Mouse (Mus musculus): ENCODE results near the gene Ppm1e. TPM values are rescaled to one million over a fixed set of nuclear protein-coding genes. Genes with fewer than 3 reads are reported as not detected.

The Ppm1e gene
- polyA plus RNA-seq, 1 experiment = 0.30 TPM

DNA sequence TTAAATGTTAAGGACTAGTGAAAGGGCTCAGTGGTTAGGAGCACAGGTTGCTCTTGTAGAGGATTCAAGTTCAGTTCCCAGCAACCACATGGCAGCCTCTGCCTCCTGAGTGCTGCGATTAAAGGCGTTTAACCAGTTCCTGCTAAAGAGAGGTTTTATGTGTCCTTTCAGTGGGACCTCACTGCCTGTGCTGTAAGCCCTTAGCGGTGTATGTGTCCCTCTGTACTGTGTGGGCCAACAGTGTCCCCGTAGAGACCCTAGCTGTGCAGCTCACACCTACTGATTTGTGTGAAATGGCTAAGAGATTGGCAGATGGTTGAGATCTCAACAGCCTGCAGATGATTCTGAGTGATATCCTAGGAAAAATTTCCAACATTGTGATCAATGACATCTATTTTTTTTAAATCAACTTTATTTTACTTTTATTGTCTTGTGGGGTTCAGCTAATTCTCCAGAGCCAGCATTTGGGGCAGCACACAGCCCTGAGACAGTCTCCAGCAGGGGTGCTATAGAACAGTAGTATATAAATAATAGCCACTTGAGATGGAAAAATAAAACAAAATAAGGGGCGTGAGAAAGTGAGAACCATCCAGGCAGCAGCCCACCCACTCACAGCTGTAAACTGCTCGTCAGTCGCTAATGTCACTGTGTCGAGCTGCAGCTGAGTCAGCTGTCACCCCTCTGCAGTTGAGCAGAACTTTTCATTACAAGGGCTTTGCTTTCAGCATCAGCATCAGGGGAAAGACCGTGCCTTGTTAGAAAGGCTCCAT lies 111.9 kb downstream of the Ppm1e start:
- no peaks in the 10 kb centered on the region for H3K9me3 ChIP-seq (ENCODE audit: control insufficient read depth, low read length)
- no peaks in the 10 kb centered on the region for H3K27me3 ChIP-seq (ENCODE audit: control insufficient read depth)
- H3K4me3 ChIP-seq (replicated peaks) = no peak overlapping the region
- H3K36me3 ChIP-seq (ENCODE audit: control insufficient read depth) = peaks cover 3% of the 10 kb centered on the region; the same call in 1 of the 2 replicates
- no peaks in the 10 kb centered on the region for H3K4me1 ChIP-seq (ENCODE audit: control insufficient read depth)
- TF ChIP-seq GATA1 (IDR thresholded peaks at IDR 0.05; ENCODE audit: low read length) (no peak), TAL1 (IDR thresholded peaks at IDR 0.05; ENCODE audit: low read length) (no peak)

DNA sequence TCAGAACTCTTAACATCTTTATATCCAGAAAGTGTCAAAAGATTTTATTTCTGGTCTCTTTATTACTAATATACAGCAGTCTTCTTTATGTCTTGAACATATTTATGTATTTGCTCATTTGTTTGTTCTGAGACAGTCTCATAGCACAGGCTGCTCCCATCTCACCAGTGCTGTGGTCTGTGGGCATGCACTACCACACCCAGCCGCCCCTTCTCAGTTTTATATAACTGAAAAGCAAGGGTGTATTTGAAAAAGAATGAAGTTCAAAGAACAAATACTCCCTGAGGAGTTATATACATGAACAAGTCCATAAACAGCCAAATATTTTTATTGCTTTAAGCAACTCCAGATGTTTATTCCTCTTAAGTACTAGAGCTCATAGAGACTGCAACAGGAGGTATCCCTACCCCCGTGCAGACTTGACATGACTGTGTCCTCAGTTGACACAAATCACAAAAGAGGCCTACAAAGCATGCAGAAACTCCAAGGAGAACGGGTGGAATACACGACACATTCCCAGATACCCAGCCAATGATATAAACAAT lies 112.6 kb downstream of the Ppm1e start:
- Histone ChIP-seq H3K36me3 (ENCODE audit: control insufficient read depth) (peaks cover 5% of the 10 kb centered on the region), H3K4me3 (replicated peaks) (no peak overlapping the region), H3K27me3 (ENCODE audit: control insufficient read depth) (no peaks in the 10 kb centered on the region), H3K4me1 (ENCODE audit: control insufficient read depth) (no peaks in the 10 kb centered on the region), H3K9me3 (ENCODE audit: control insufficient read depth, low read length) (no peaks in the 10 kb centered on the region)
- TF ChIP-seq TAL1 (IDR thresholded peaks at IDR 0.05; ENCODE audit: low read length) = no peak
- TF ChIP-seq GATA1 (IDR thresholded peaks at IDR 0.05; ENCODE audit: low read length) = no peak

DNA sequence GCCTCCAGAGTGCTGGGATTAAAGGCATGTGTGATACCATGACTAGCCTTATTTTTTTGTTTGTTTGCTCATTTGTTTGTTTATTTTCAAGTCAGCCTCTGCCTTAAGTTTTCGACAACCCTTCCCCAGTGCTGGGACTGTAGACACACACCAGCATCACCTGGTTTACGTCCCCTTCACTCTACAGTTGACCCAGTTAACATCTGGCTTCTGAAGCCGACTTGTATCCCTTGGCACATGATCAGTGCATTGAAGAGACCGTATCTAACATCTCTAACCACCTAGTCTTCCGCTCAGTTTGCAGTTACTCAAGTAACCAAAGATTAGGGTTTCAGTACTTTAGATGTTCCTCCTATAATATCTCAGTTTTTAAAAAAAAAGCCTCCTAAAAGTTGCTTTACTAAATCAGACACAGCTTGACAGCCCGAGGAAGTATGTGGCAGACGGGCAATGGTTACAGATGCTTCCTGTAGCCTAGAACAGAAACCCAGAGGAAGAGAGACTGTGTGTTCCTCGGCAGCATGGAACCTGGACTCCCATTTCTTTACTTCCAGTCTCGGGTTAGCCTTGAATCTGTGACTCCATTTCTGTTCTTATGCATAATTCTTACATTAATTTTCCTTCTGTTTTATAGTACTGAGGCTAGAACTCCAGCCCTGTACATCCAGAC lies 113.5 kb downstream of the Ppm1e start:
- Histone ChIP-seq H3K27me3 (ENCODE audit: control insufficient read depth) (no peaks in the 10 kb centered on the region), H3K36me3 (ENCODE audit: control insufficient read depth) (peaks cover 14% of the 10 kb centered on the region), H3K4me3 (replicated peaks) (no peak overlapping the region), H3K4me1 (ENCODE audit: control insufficient read depth) (no peaks in the 10 kb centered on the region), H3K9me3 (ENCODE audit: control insufficient read depth, low read length) (no peaks in the 10 kb centered on the region)
- TF ChIP-seq GATA1 (IDR thresholded peaks at IDR 0.05; ENCODE audit: low read length) (no peak), TAL1 (IDR thresholded peaks at IDR 0.05; ENCODE audit: low read length) (no peak)

DNA sequence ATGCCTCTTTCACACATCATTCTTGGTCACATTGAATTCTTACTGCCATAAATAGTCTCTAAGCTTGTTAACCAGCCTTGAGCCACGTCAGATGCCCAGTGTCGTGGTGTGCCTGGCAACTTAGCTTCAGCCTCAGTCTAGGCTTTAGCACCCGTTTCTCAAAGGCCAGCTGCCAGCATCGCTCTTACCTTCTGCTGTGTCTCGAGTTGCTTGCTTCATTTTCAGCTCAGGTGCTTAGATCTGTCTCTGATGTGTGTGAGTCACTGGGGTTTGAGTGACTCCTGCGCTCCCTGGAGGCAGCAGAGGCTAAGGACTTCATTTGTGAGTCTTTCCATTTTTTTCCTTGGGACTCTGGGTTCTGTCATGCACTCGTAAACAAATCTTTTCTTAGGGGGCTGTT lies 117.6 kb downstream of the Ppm1e start:
- Histone ChIP-seq H3K9me3 (ENCODE audit: control insufficient read depth, low read length) (no peaks in the 10 kb centered on the region), H3K4me3 (replicated peaks) (no peak overlapping the region), H3K27me3 (ENCODE audit: control insufficient read depth) (no peaks in the 10 kb centered on the region), H3K36me3 (ENCODE audit: control insufficient read depth) (peaks cover 31% of the 10 kb centered on the region), H3K4me1 (ENCODE audit: control insufficient read depth) (no peaks in the 10 kb centered on the region)
- no peak for TF ChIP-seq TAL1 (IDR thresholded peaks at IDR 0.05; ENCODE audit: low read length)
- no peak for TF ChIP-seq GATA1 (IDR thresholded peaks at IDR 0.05; ENCODE audit: low read length)

DNA sequence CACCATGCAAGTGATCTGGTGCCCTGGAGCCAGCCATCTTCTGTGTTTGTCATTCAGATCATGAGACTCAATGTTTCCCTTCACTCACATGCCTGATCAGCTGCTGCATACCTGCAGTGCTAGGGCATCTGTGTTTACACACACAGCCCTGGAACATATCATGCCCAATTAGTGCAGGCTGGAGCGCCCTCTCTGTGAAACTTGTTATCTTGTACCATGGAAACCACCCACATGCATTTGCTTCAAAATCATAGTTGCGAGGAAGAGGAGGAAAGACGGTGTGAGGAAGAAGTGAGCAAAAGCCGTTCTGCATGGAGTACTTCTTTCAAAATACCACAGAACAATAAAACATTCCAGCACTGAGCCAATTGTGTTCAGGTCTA lies 118.0 kb downstream of the Ppm1e start:
- no peaks in the 10 kb centered on the region for H3K4me1 ChIP-seq (ENCODE audit: control insufficient read depth)
- H3K36me3 ChIP-seq (ENCODE audit: control insufficient read depth) = peaks cover 34% of the 10 kb centered on the region
- H3K9me3 ChIP-seq (ENCODE audit: control insufficient read depth, low read length) = no peaks in the 10 kb centered on the region
- TF ChIP-seq TAL1 (IDR thresholded peaks at IDR 0.05; ENCODE audit: low read length) (no peak), GATA1 (IDR thresholded peaks at IDR 0.05; ENCODE audit: low read length) (no peak)
- H3K27me3 ChIP-seq (ENCODE audit: control insufficient read depth) = no peaks in the 10 kb centered on the region
- no peak overlapping the region for H3K4me3 ChIP-seq (replicated peaks)

DNA sequence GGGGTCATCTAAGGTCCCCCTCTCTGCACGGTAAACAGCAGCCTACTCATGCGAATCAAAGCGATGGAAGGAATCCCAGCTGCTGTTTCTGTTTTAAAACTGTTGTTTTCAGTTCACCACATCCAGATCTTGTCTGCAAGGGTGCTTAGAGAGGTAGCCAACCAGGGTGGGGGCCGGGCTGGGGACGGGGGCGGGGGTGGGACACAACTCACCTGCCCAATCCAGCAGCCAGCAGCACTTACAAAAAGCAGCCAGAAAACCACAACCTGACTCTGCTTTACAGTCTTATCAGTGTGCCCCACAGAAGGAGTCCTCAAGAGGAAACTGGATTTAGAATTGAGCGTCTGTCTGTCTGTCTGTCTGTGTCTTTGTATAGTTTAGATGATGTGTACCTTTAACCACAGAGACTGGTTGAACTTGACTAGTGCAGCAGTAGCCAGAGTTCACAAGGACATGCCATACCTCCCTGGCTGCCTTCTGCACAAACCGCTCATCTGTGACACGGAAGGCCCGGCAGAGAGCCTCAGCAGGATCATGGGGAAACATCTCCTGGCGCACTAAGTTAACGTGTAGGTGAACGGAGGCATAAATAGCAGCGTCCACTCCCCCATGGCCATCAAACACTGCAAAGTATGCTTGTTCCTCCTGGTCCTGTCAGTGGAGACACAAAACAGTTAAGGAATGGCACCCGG lies 118.5 kb downstream of the Ppm1e start:
- Histone ChIP-seq H3K27me3 (ENCODE audit: control insufficient read depth) (no peaks in the 10 kb centered on the region), H3K36me3 (ENCODE audit: control insufficient read depth) (peaks cover 36% of the 10 kb centered on the region), H3K4me1 (ENCODE audit: control insufficient read depth) (no peaks in the 10 kb centered on the region), H3K9me3 (ENCODE audit: control insufficient read depth, low read length) (no peaks in the 10 kb centered on the region), H3K4me3 (replicated peaks) (no peak overlapping the region)
- TF ChIP-seq TAL1 (IDR thresholded peaks at IDR 0.05; ENCODE audit: low read length) (no peak), GATA1 (IDR thresholded peaks at IDR 0.05; ENCODE audit: low read length) (no peak)

DNA sequence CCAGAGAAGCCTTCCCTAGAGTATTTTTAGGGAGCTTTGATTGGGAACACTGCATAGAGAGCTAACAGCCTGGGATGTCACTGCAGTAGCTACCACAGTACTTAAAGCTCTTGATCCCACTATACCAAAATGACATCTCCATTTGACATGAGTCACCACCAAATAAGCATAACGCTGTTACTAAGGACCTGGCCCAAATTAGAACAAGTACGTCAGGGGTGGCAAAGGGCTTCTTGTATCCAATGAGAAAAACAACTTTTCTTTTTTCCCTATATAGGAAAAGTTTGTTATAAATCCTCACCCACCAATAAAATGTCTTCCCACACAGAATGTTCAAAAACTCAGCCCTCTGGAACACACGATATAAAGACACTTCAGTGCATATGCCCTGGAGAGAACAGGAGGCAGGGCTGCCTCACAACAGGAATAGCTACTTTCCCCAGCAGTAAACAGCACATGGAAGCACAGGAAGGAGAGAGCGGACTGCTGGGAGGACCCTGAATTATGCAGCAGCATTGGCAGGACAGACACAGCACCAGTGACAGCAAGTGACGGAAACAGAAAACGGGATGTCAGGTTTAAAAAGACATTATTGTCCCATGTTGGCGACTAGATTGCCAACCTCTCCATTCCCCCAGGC lies 119.8 kb downstream of the Ppm1e start:
- no peaks in the 10 kb centered on the region for H3K27me3 ChIP-seq (ENCODE audit: control insufficient read depth)
- no peaks in the 10 kb centered on the region for H3K9me3 ChIP-seq (ENCODE audit: control insufficient read depth, low read length)
- H3K36me3 ChIP-seq (ENCODE audit: control insufficient read depth) = peaks cover 45% of the 10 kb centered on the region
- no peaks in the 10 kb centered on the region for H3K4me1 ChIP-seq (ENCODE audit: control insufficient read depth)
- TF ChIP-seq GATA1 (IDR thresholded peaks at IDR 0.05; ENCODE audit: low read length) = no peak
- no peak for TF ChIP-seq TAL1 (IDR thresholded peaks at IDR 0.05; ENCODE audit: low read length)
- H3K4me3 ChIP-seq (replicated peaks) = no peak overlapping the region

DNA sequence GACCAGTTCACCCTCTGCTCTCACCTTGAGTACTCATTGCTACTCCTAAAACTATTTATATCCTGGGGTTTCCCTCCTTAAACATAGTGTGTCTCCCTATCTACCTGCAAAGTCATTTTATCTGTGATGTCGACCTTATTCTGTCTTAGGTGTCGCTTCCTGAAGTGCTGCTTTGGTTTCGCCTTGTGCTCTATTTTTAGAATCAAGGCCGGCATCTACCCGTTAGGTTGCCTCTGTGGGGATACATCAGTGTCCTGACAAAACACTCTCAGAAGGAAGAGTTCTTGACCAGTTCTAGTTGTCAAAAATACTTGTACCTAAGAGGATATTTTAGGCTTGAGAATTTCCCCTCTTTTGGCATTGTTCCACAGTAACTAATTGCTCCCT lies 123.3 kb downstream of the Ppm1e start:
- no peak for TF ChIP-seq GATA1 (IDR thresholded peaks at IDR 0.05; ENCODE audit: low read length)
- TF ChIP-seq TAL1 (IDR thresholded peaks at IDR 0.05; ENCODE audit: low read length) = no peak
- H3K9me3 ChIP-seq (ENCODE audit: control insufficient read depth, low read length) = no peaks in the 10 kb centered on the region
- H3K4me1 ChIP-seq (ENCODE audit: control insufficient read depth) = no peaks in the 10 kb centered on the region
- H3K36me3 ChIP-seq (ENCODE audit: control insufficient read depth) = peaks cover 64% of the 10 kb centered on the region
- H3K4me3 ChIP-seq (replicated peaks) = no peak overlapping the region
- H3K27me3 ChIP-seq (ENCODE audit: control insufficient read depth) = no peaks in the 10 kb centered on the region

All from erythroblast, embryonic 14.5 days (primary cell).